Mouse (Mus musculus) kidney, postnatal 0 days (tissue): ENCODE results near the gene Umps. TPM values are rescaled to one million over a fixed set of nuclear protein-coding genes. Genes with fewer than 3 reads are reported as not detected.

ENCODE experiments used
- ATAC-seq: fragments of 200-750 bp; cut with Nextera tagmentation; replicated peaks from 2 replicates; pipeline ENCODE4 v1.8.0; 2017; ENCODE audit warnings: low read depth, moderate number of reproducible peaks, moderate TSS enrichment, moderate library complexity; ENCODE audit not compliant: low FRiP score
- DNase-seq: peaks from one replicate; pipeline ENCODE4 v3.0.0-alpha.2; 2016; ENCODE audit warnings: low spot score
- H3K27ac ChIP-seq: fragments of 300-500 bp; sonication (generic); 2 replicates; pipeline ENCODE4 v1.5.1; 2014; ENCODE audit warnings: mild to moderate bottlenecking
- H3K27me3 ChIP-seq: fragments of 300-500 bp; sonication (generic); 2 replicates; pipeline ENCODE4 v1.6.1; 2014; ENCODE audit warnings: low read length, mixed read lengths; ENCODE audit not compliant: insufficient read depth
- H3K36me3 ChIP-seq: fragments of 300-500 bp; sonication (generic); 2 replicates; pipeline ENCODE4 v1.6.1; 2014; ENCODE audit warnings: low read length, mixed read lengths; ENCODE audit not compliant: insufficient read depth
- H3K4me1 ChIP-seq: fragments of 300-500 bp; sonication (generic); replicated peaks from 2 replicates; pipeline ENCODE4 v1.6.1; 2014; ENCODE audit warnings: antibody characterized with exemption, low read length, mixed read lengths; ENCODE audit not compliant: insufficient read depth
- H3K4me2 ChIP-seq: fragments of 300-500 bp; sonication (generic); 2 replicates; pipeline ENCODE4 v1.6.1; 2014; ENCODE audit warnings: mild to moderate bottlenecking, low read length, moderate library complexity, mixed read lengths
- H3K4me3 ChIP-seq: fragments of 300-500 bp; sonication (generic); replicated peaks from 2 replicates; pipeline ENCODE4 v1.5.1; 2014; ENCODE audit warnings: low read depth, low read length
- H3K9ac ChIP-seq: fragments of 300-500 bp; sonication (generic); 2 replicates; pipeline ENCODE4 v1.6.1; 2014; ENCODE audit warnings: low read depth, low read length
- H3K9me3 ChIP-seq: fragments of 300-500 bp; sonication (generic); replicated peaks from 2 replicates; pipeline ENCODE4 v1.6.1; 2016; ENCODE audit warnings: low read length, inconsistent platforms, mixed read lengths
- CTCF ChIP-seq: IDR thresholded peaks from 2 replicates; pipeline ENCODE4 v1.5.1; 2016; ENCODE audit warnings: antibody characterized with exemption, low read depth, mild to moderate bottlenecking, moderate library complexity
- WGBS: fragments of 180-500 bp; shearing (Covaris S2); extraction: QIAGEN DNeasy Blood & Tissue Kit; methylation state at CpG from one replicate; pipeline ENCODE4 v1.1.7; 2014; 5-methylcytosine and 5-hydroxymethylcytosine counted together
- polyA plus RNA-seq: library from polyadenylated mRNA; unstranded; fragments of >200 nt; fragmentation: Nextera tagmentation; extraction: Ambion mirVana; gene quantifications from 2 replicates; pipeline ENCODE4 v1.2.1, GENCODE M21; 2015

Gene Umps
- polyA plus RNA-seq, 1 experiment from 2014 or later = 37.9 TPM

- ATAC-seq (no peak), DNase-seq (peak; percentile 22)
- Histone ChIP-seq H3K4me2 (no peak overlapping the region), H3K27ac (peak overlapping the region; percentile 57; the same call in 1 of the 2 replicates), H3K9me3 (no peaks in the 10 kb centered on the region), H3K27me3 (no peaks in the 10 kb centered on the region), H3K9ac (no peak overlapping the region), H3K36me3 (no peaks in the 10 kb centered on the region), H3K4me3 (no peak overlapping the region), H3K4me1 (no peaks in the 10 kb centered on the region)
- WGBS = 75% methylated on average over 1 of the region's 1 CpGs
- TF ChIP-seq CTCF = no peak
Observed at GRCm38 (mm10) chr16:33989106-33989505, 22.3 kb upstream of the Umps start.

GRCm38 (mm10) chr16:33988358-33989012 lies 21.6 kb upstream of the Umps start:
- ATAC-seq (no peak), DNase-seq (peak; percentile 47)
- TF ChIP-seq CTCF = peak; percentile 81
- no peaks in the 10 kb centered on the region for H3K36me3 ChIP-seq
- peak overlapping the region; percentile 57; the same call in 1 of the 2 replicates for H3K27ac ChIP-seq
- H3K9me3 ChIP-seq = no peaks in the 10 kb centered on the region
- H3K27me3 ChIP-seq = no peaks in the 10 kb centered on the region
- H3K9ac ChIP-seq = no peak overlapping the region
- H3K4me3 ChIP-seq = no peak overlapping the region
- 61% methylated on average over 17 of the region's 17 CpGs for WGBS
- H3K4me1 ChIP-seq = no peaks in the 10 kb centered on the region
- H3K4me2 ChIP-seq = no peak overlapping the region

DNA sequence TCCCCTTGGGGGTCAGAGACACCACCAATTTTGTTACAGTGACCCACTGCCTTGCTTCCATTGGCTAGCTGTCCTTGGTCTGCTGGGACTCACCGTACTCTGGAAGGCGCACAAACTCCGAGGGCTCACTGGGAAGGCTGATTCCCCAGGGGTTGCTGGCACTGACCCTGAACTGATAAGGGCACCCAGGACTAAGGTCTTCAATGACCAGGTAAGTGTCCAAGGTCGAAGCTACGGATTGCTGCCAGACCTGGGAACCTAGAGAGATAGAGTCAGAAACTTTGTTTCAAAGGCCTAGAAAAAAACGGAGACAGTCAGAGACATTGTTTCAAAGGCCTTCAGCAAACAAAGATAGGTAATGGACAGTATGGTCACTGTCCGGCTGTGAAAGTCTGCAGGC lies 20.2 kb upstream of the Umps start:
- DNase-seq = no peak

DNA sequence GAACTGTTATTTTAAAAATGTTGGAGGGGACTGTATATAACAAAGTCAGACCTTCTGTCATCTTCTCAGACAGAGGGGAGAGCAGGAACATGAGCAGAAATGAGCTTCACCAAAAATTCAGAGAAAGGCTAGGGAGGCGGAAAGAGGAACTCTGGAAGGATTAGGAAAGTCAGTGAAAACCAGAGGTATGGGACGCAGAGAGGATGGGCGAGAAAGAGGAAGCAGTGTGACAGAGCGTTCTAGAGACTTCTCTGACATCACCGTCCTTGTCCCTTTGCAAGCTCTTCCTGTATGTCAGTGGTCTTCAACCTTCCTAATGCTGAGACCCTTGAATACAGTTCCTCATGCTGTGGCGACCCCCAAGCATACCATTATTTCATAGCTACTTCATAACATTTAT lies 18.5 kb upstream of the Umps start:
- WGBS = 91% methylated on average over 6 of the region's 6 CpGs
- no peaks in the 10 kb centered on the region for H3K4me1 ChIP-seq
- H3K4me3 ChIP-seq = no peak overlapping the region
- H3K4me2 ChIP-seq = no peak overlapping the region
- no peak for TF ChIP-seq CTCF
- no peak overlapping the region for H3K27ac ChIP-seq
- no peaks in the 10 kb centered on the region for H3K9me3 ChIP-seq
- H3K27me3 ChIP-seq = no peaks in the 10 kb centered on the region
- no peak for DNase-seq
- H3K9ac ChIP-seq = no peak overlapping the region
- H3K36me3 ChIP-seq = no peaks in the 10 kb centered on the region
- ATAC-seq = no peak

More for the DNA sequence above, 20.2 kb upstream of the Umps start:
- H3K27me3 ChIP-seq = no peaks in the 10 kb centered on the region
- no peaks in the 10 kb centered on the region for H3K4me1 ChIP-seq
- H3K36me3 ChIP-seq = no peaks in the 10 kb centered on the region
- no peaks in the 10 kb centered on the region for H3K9me3 ChIP-seq
- H3K27ac ChIP-seq = no peak overlapping the region
- no peak for TF ChIP-seq CTCF
- no peak overlapping the region for H3K4me2 ChIP-seq
- ATAC-seq = no peak
- H3K9ac ChIP-seq = no peak overlapping the region
- 81% methylated on average over 7 of the region's 7 CpGs for WGBS
- H3K4me3 ChIP-seq = no peak overlapping the region

DNA sequence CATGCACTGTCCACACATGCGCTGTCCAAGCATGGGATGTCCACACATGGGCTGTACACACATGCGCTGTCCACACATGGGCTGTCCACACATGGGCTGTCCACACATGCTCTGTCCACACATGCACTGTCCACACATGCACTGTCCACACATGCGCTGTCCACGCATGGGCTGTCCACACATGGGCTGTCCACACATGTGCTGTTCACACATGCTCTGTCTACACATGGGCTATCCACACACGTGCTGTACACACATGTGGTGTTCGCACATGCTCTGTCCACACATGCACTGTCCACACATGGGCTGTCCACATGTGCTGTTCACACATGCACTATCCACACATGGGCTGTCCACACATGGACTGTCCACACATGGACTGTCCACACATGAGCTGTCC lies 16.9 kb upstream of the Umps start:
- Histone ChIP-seq H3K4me1 (no peaks in the 10 kb centered on the region), H3K9ac (no peak overlapping the region), H3K36me3 (no peaks in the 10 kb centered on the region), H3K9me3 (no peaks in the 10 kb centered on the region), H3K27ac (no peak overlapping the region), H3K27me3 (no peaks in the 10 kb centered on the region), H3K4me3 (no peak overlapping the region), H3K4me2 (no peak overlapping the region)
- 95% methylated on average over 6 of the region's 6 CpGs for WGBS
- no peak for ATAC-seq
- TF ChIP-seq CTCF = no peak
- DNase-seq = no peak

DNA sequence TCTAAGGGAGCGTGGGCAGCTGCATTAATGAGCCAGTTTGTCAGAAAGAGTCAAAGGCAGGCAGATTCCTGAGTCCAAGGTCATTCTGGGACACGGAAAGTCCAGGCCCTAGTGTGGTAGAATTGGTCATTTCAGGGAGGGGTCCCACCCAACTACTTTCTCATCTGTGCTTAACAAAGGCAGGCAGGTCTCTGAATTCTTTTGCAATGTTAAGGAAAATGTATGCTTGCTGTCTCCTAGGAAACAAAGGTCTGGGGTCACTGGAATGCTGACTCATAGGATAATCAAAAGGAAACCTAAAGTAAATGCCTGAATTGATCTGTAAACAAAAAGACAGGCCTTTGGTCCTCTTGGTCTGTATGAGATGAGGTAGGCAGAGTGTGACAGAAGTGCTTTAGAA lies 13.0 kb upstream of the Umps start:
- Histone ChIP-seq H3K36me3 (no peaks in the 10 kb centered on the region), H3K27ac (no peak overlapping the region), H3K4me1 (no peaks in the 10 kb centered on the region), H3K4me2 (no peak overlapping the region), H3K9ac (no peak overlapping the region), H3K27me3 (no peaks in the 10 kb centered on the region), H3K4me3 (no peak overlapping the region), H3K9me3 (no peaks in the 10 kb centered on the region)
- 75% methylated on average over 2 of the region's 2 CpGs for WGBS
- ATAC-seq (no peak), DNase-seq (no peak)
- no peak for TF ChIP-seq CTCF

- Histone ChIP-seq H3K9ac (no peak overlapping the region; the same call in 1 of the 2 replicates), H3K4me3 (peak overlapping the region; percentile 72), H3K36me3 (0 out of 2 replicates have a peak, but pooled peaks cover 11% of the 10 kb centered on the region), H3K9me3 (no peaks in the 10 kb centered on the region), H3K27me3 (no peaks in the 10 kb centered on the region), H3K4me1 (0 out of 2 replicates have a peak, but pooled peaks cover 9% of the 10 kb centered on the region), H3K4me2 (peak overlapping the region; percentile 89), H3K27ac (peak overlapping the region; percentile 70; the same call in 1 of the 2 replicates)
- ATAC-seq (no peak), DNase-seq (peak; percentile 41)
- WGBS = 49% methylated on average over 2 of the region's 2 CpGs
- TF ChIP-seq CTCF = no peak
Observed at GRCm38 (mm10) chr16:33967283-33967640, 424 bp upstream of the Umps start.
